Mouse (Mus musculus) intestine, embryonic 16.5 days (tissue): ENCODE measurements at regions not wholly inside any gene's neighbourhood (a gene's known extent, or its start where the extent isn't known, plus 50 kb on each side); places are given as distances from the start of the nearest gene placed in this dataset.

Experiments
- ATAC-seq: fragments of 200-750 bp; cut with Nextera tagmentation; 2 replicates; pipeline ENCODE4 v1.8.0; 2017; ENCODE audit warnings: moderate TSS enrichment, moderate library complexity
- H3K27ac ChIP-seq: fragments of 300-500 bp; sonication (generic); 2 replicates; pipeline ENCODE4 v1.5.1; 2014; ENCODE audit warnings: mild to moderate bottlenecking, low read length
- H3K27me3 ChIP-seq: fragments of 300-500 bp; sonication (generic); replicated peaks from 2 replicates; pipeline ENCODE4 v1.6.1; 2014; ENCODE audit warnings: low read length, control low read depth, mixed read lengths; ENCODE audit not compliant: control insufficient read depth, insufficient read depth
- H3K36me3 ChIP-seq: fragments of 300-500 bp; sonication (generic); 2 replicates; pipeline ENCODE4 v1.6.1; 2014; ENCODE audit warnings: low read length, control low read depth; ENCODE audit not compliant: control insufficient read depth, insufficient read depth
- H3K4me1 ChIP-seq: fragments of 300-500 bp; sonication (generic); 2 replicates; pipeline ENCODE4 v1.6.1; 2014; ENCODE audit warnings: low read length, control low read depth, mixed read lengths; ENCODE audit not compliant: control insufficient read depth, insufficient read depth
- H3K4me2 ChIP-seq: fragments of 300-500 bp; sonication (generic); 2 replicates; pipeline ENCODE4 v1.6.1; 2014; ENCODE audit warnings: low read depth, low read length, control low read depth
- H3K4me3 ChIP-seq: fragments of 300-500 bp; sonication (generic); 2 replicates; pipeline ENCODE4 v1.5.1; 2014; ENCODE audit warnings: mild to moderate bottlenecking, low read length
- H3K9ac ChIP-seq: fragments of 300-500 bp; sonication (generic); 2 replicates; pipeline ENCODE4 v1.6.1; 2014; ENCODE audit warnings: low read depth, low read length
- H3K9me3 ChIP-seq: fragments of 300-500 bp; sonication (generic); 2 replicates; pipeline ENCODE4 v1.6.1; 2016; ENCODE audit warnings: low read length, control low read depth; ENCODE audit not compliant: control insufficient read depth
- WGBS: fragments of 180-500 bp; shearing (Covaris S2); extraction: QIAGEN DNeasy Blood & Tissue Kit; methylation state at CpG from one replicate; pipeline ENCODE4 v1.1.7; 2014; 5-methylcytosine and 5-hydroxymethylcytosine counted together

GRCm38 (mm10) chr1:167979187-167979586 lies 290.1 kb downstream of the Lmx1a start:
- 51% methylated on average over 3 of the region's 3 CpGs for WGBS
- H3K27ac ChIP-seq: peak overlapping the region; percentile 36; the same call in 1 of the 2 replicates
- H3K9ac ChIP-seq: no peak overlapping the region
- H3K27me3 ChIP-seq: no peaks in the 10 kb centered on the region
- H3K4me3 ChIP-seq: no peak overlapping the region
- no peaks in the 10 kb centered on the region for H3K36me3 ChIP-seq
- no peaks in the 10 kb centered on the region for H3K9me3 ChIP-seq
- ATAC-seq: no peak
- no peak overlapping the region for H3K4me2 ChIP-seq
- no peaks in the 10 kb centered on the region for H3K4me1 ChIP-seq

GRCm38 (mm10) chr1:167979588-167979987 lies 290.6 kb downstream of the Lmx1a start:
- H3K9me3 ChIP-seq: no peaks in the 10 kb centered on the region
- ATAC-seq: peak; percentile 38; the same call in 1 of the 2 replicates
- no peak overlapping the region for H3K4me2 ChIP-seq
- 60% methylated on average over 5 of the region's 5 CpGs for WGBS
- H3K4me1 ChIP-seq: no peaks in the 10 kb centered on the region
- H3K27ac ChIP-seq: no peak overlapping the region
- no peak overlapping the region for H3K9ac ChIP-seq
- H3K27me3 ChIP-seq: no peaks in the 10 kb centered on the region
- H3K36me3 ChIP-seq: no peaks in the 10 kb centered on the region
- no peak overlapping the region for H3K4me3 ChIP-seq

- no peaks in the 10 kb centered on the region for H3K27me3 ChIP-seq
- no peak overlapping the region for H3K9ac ChIP-seq
- no peak overlapping the region for H3K27ac ChIP-seq
- H3K36me3 ChIP-seq: no peaks in the 10 kb centered on the region
- no peaks in the 10 kb centered on the region for H3K4me1 ChIP-seq
- ATAC-seq: no peak
- H3K4me3 ChIP-seq: no peak overlapping the region
- H3K9me3 ChIP-seq: no peaks in the 10 kb centered on the region
- WGBS: 94% methylated on average over 2 of the region's 2 CpGs
- no peak overlapping the region for H3K4me2 ChIP-seq
Observed at GRCm38 (mm10) chr1:167981292-167981691, 292.3 kb downstream of the Lmx1a start.

GRCm38 (mm10) chr1:168007456-168007855 lies 318.4 kb downstream of the Lmx1a start:
- Histone ChIP-seq H3K36me3 (no peaks in the 10 kb centered on the region), H3K27ac (no peak overlapping the region), H3K9ac (no peak overlapping the region), H3K27me3 (no peaks in the 10 kb centered on the region), H3K4me1 (no peaks in the 10 kb centered on the region), H3K4me2 (no peak overlapping the region), H3K9me3 (no peaks in the 10 kb centered on the region), H3K4me3 (no peak overlapping the region)
- WGBS: 76% methylated on average over 3 of the region's 3 CpGs
- ATAC-seq: no peak

- ATAC-seq: no peak
- H3K27ac ChIP-seq: no peak overlapping the region
- no peak overlapping the region for H3K9ac ChIP-seq
- 73% methylated on average over 1 of the region's 1 CpGs for WGBS
- no peak overlapping the region for H3K4me3 ChIP-seq
- H3K4me2 ChIP-seq: no peak overlapping the region
- H3K9me3 ChIP-seq: no peaks in the 10 kb centered on the region
- H3K4me1 ChIP-seq: no peaks in the 10 kb centered on the region
- H3K36me3 ChIP-seq: no peaks in the 10 kb centered on the region
- H3K27me3 ChIP-seq: no peaks in the 10 kb centered on the region
Observed at GRCm38 (mm10) chr1:168008216-168008615, 319.2 kb downstream of the Lmx1a start.

- H3K4me3 ChIP-seq: no peak overlapping the region
- 73% methylated on average over 5 of the region's 5 CpGs for WGBS
- no peaks in the 10 kb centered on the region for H3K36me3 ChIP-seq
- no peaks in the 10 kb centered on the region for H3K27me3 ChIP-seq
- H3K4me1 ChIP-seq: no peaks in the 10 kb centered on the region
- H3K9ac ChIP-seq: no peak overlapping the region
- no peak for ATAC-seq
- no peak overlapping the region for H3K4me2 ChIP-seq
- no peaks in the 10 kb centered on the region for H3K9me3 ChIP-seq
- H3K27ac ChIP-seq: no peak overlapping the region
Observed at GRCm38 (mm10) chr1:168010416-168010815, 321.4 kb downstream of the Lmx1a start.

GRCm38 (mm10) chr1:168012069-168012468 lies 323.0 kb downstream of the Lmx1a start:
- 0 out of 2 replicates have a peak, but pooled peaks have one; percentile 38 for ATAC-seq
- Histone ChIP-seq H3K9me3 (no peaks in the 10 kb centered on the region), H3K27ac (no peak overlapping the region), H3K4me2 (no peak overlapping the region), H3K36me3 (no peaks in the 10 kb centered on the region), H3K9ac (no peak overlapping the region), H3K4me1 (no peaks in the 10 kb centered on the region), H3K27me3 (no peaks in the 10 kb centered on the region), H3K4me3 (no peak overlapping the region)
- 50% methylated on average over 4 of the region's 4 CpGs for WGBS

GRCm38 (mm10) chr1:168012611-168013010 lies 323.6 kb downstream of the Lmx1a start:
- Histone ChIP-seq H3K4me2 (no peak overlapping the region), H3K9me3 (no peaks in the 10 kb centered on the region), H3K36me3 (no peaks in the 10 kb centered on the region), H3K4me3 (no peak overlapping the region), H3K4me1 (no peaks in the 10 kb centered on the region), H3K27me3 (no peaks in the 10 kb centered on the region), H3K27ac (no peak overlapping the region), H3K9ac (no peak overlapping the region)
- ATAC-seq: no peak
- WGBS: 70% methylated on average over 5 of the region's 5 CpGs

- Histone ChIP-seq H3K9me3 (no peaks in the 10 kb centered on the region), H3K4me3 (no peak overlapping the region), H3K27me3 (no peaks in the 10 kb centered on the region), H3K4me2 (no peak overlapping the region), H3K4me1 (no peaks in the 10 kb centered on the region), H3K9ac (no peak overlapping the region), H3K27ac (no peak overlapping the region), H3K36me3 (no peaks in the 10 kb centered on the region)
- ATAC-seq: no peak
- 79% methylated on average over 5 of the region's 5 CpGs for WGBS
Observed at GRCm38 (mm10) chr1:168016375-168016890, 327.4 kb downstream of the Lmx1a start.

- no peak overlapping the region for H3K4me2 ChIP-seq
- H3K9me3 ChIP-seq: no peaks in the 10 kb centered on the region
- no peaks in the 10 kb centered on the region for H3K4me1 ChIP-seq
- H3K4me3 ChIP-seq: no peak overlapping the region
- no peak overlapping the region for H3K27ac ChIP-seq
- no peak overlapping the region for H3K9ac ChIP-seq
- no peaks in the 10 kb centered on the region for H3K36me3 ChIP-seq
- H3K27me3 ChIP-seq: no peaks in the 10 kb centered on the region
- WGBS: 63% methylated on average over 3 of the region's 3 CpGs
- ATAC-seq: no peak
Observed at GRCm38 (mm10) chr1:168026481-168026880, 337.4 kb downstream of the Lmx1a start.
